Mouse (Mus musculus): ENCODE results near the gene Six2. TPM values are rescaled to one million over a fixed set of nuclear protein-coding genes. Genes with fewer than 3 reads are reported as not detected.

Six2 gene
- total RNA-seq, 4 experiments from 2014 or later = 0.29 to 0.36 TPM; not detected in 2

- DNase-seq (ENCODE audit: low spot score in 2 of 2) = no peak
Observed at GRCm38 (mm10) chr17:85664202-85664601, 23.9 kb downstream of the Six2 start.

GRCm38 (mm10) chr17:85661521-85661920 is 26.6 kb downstream of the Six2 start:
- DNase-seq (ENCODE audit: low spot score in 2 of 2) = no peak

GRCm38 (mm10) chr17:85660016-85660415 is 28.1 kb downstream of the Six2 start:
- no peak for DNase-seq (ENCODE audit: low spot score in 2 of 2)

- DNase-seq (ENCODE audit: low spot score in 2 of 2) = no peak
Observed at GRCm38 (mm10) chr17:85645718-85646665, 42.1 kb downstream of the Six2 start.

DNA sequence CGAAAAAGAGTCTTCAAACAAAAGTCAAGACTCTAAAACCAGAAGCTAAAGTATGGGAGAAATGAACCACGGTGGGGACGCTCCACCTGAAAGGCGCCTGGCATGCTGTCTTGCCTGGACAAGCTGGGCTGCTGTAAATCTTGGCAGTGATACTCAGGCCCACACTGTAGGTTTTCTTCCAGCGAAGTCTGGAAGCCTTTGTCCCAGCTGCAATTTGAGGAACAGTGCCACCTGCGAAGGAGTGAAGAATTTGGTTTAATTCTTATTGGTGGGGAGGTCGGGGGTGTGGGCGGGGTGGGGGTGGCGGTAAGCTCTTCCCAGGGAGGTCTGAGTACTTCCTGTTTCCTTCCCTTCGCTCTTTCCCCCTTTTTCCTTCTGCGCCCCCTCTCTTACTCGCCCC is 42.8 kb downstream of the Six2 start:
- no peak for DNase-seq (ENCODE audit: low spot score in 2 of 2)

DNA sequence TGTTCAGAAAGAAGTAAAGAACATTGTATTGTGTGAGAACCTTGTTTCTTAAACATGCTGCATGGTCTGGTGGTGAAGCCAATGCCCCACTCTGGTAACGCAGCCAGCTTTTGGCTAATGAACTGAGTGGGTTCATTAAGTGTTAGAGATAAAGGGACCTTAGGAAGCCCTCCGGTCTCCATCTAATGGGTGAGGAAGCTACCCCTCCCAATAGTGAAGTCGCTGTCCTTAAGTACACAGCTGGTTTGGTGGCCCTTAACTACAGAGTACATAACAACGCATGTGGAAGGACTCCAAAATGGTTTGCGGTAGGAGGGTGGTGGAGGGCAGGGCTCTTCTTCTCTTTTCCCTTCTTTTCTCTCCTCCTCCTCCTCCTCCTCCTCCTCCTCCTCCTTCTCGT is 50.2 kb downstream of the Six2 start:
- no peak for DNase-seq (ENCODE audit: low spot score in 2 of 2)

Other genes starting within 250 kb of the Six2 start
- gene Six3, start 74.7 kb downstream of the Six2 start, total RNA-seq (2022) = under 1 TPM in 2 of 4 experiments, not detected in 2; 0.20 to 0.25 TPM

Data from layer of hippocampus, adult 8-10 months (tissue).